Mouse (Mus musculus): ENCODE data around the gene Spint2.
"Not testable (repeated sequence)": the region's sequence is repeated elsewhere in the genome, so short reads cannot be mapped to it uniquely, and the experiment has no call there.

The Spint2 gene

DNA sequence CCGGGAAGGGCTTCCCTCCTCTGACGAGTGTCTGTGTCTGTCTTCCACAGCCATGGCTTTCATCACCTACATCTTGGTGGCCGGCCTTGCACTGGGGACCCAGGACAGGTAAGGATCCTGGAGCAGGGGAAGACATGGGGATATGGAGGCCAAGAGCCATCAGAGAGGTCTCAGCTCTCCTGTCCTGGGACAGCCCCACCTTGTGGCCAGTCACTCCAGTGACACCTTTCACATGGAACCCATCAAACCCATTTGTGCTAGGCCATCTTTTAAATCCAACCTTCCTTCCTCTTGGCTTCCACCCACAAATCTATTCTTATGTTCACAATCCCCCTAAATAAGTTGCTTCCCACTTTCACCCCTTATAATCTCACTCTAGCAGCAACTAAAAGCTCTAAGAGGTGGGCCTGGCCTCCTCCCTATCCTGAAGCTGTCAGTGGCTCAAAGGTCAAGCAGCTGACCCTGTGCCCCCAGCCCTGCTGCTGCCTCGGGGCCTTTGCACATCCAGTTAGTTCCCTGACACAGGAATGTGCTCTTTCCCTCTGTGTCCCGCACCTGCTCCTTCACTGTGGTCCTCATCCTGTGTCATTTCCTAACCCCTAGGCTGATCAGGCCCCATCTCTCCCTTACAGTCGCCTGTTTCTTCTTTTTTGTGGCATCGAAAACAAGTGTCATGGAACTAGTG, 36.8 kb downstream of the Spint2 start:
- DNase-seq (ENCODE audit: low read depth, low spot score) = no peak

DNA sequence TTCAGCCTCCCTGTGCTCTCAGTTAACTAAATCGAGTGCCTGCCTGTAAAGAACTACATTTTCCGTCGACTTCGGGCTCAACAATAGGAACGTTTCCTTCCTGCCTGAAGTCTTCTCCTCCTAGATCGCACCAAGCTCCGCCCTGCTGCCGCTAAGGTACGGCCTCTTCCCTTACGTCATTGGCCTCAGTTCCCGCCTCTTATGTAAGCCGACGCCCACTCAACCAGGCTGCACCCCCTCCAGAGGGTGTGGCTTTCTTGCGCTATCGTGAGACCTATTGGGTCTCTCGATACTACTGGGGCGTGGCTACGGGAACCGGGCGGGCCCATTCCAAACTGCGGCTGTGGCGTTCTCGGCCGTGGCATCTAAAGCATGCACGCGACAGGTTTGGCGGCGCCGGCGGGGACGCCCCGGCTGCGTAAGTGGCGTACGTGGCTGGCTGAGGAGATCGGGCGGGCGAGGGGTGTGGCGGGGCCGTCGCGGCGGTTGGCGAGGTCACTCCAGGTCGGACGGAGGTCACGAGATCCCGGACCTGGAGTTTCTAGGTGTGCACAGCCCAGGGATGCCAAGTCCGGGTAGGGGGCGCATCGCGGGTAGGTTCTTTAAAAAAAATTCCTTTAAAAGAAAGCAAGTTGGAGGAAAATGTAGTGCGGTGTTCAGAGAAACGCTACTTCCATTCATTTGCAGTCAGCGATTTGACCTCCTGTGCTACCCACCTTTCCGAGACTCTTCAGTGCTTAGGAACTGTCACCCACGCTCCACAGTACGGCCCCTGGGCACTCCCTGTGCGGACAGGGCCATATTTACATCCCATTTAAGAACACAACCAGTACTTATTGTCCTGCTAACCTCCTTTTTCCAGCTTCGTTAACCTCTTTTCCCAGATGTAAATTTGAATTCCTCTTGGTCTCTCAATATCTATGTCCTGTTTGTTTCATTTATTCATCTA, 43.4 kb downstream of the Spint2 start, which contains the start of gene Yif1b:
TSS of gene Yif1b (plus strand) at position 311 of the 949 bp plus-strand sequence.
- peak; percentile 97 for DNase-seq (ENCODE audit: low read depth, low spot score)

DNA sequence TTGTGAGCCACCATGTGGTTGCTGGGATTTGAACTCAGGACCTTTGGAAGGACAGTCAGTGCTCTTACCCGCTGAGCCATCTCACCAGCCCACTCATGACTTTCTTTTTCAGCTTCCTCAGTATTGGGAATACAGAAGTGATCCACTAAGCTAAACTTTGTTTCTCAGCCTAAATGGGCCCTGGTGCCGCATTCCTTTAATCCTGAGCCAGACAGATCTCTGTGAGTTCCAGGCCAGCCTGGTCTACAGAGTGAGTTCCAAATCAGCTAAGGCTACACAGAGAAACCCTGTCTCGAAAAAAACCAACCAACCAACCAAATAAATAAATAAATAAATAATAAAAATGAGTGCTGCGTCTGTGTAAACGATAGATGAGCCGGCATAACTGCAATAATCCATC, 44.1 kb downstream of the Spint2 start:
- not testable (repeated sequence) for DNase-seq (ENCODE audit: low read depth, low spot score)

DNA sequence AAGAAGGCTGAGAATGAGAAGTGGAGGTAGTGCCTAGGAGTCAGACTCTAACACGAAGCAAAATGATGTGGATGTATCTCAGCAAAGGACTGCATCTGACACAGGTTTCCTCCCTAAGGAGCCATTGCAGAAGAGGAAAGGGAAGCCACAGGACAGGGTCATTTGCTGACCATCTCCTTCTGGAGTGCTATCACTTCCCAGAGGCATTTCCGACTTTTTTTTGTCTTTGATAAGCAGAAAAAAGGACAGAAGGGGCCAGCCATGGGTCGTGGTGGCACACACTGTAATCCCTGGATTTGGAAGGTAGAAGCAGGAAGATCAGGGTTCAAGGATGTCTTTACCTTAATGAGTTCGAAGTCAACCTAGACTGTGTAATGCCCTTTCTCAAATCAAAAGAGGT, 45.1 kb downstream of the Spint2 start:
- DNase-seq (ENCODE audit: low read depth, low spot score) = no peak

DNA sequence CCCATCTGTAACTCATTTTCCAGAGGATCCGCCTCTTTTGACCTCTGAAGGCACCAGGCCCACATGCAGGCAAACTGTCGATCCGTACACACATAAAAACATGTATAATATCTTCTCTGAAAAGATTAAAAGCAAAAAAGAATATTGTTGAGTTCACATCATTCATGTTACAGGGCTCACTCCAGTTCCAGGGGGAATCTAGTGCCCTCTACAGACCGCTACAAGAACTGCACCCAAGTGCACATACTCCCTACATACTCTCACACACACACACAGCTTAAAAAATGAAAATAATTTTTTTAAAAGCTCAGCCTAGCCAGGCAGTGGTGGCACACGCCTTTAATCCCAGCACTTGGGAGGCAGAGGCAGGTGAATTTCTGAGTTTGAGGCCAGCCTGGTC, 47.1 kb downstream of the Spint2 start:
- DNase-seq (ENCODE audit: low read depth, low spot score) = no peak

DNA sequence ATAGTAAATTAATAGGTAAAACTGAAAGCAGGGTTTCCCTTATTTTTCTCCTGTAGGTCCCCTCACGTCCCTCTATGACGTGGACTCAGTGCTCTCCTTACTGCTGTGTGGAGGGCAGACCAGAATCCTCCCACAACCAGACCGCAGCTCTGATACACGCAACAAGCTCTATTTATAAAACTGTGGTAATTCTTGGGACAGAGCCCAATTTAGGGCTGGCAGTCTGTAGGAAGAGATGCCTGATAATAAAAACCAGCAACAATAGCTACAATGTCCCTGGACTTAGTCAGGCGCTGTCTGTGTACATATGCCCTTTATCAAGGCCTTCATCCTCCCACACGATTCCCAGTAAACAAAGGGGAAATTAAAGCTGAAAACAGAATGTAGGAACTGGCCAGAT, 48.0 kb downstream of the Spint2 start:
- no peak for DNase-seq (ENCODE audit: low read depth, low spot score)

DNA sequence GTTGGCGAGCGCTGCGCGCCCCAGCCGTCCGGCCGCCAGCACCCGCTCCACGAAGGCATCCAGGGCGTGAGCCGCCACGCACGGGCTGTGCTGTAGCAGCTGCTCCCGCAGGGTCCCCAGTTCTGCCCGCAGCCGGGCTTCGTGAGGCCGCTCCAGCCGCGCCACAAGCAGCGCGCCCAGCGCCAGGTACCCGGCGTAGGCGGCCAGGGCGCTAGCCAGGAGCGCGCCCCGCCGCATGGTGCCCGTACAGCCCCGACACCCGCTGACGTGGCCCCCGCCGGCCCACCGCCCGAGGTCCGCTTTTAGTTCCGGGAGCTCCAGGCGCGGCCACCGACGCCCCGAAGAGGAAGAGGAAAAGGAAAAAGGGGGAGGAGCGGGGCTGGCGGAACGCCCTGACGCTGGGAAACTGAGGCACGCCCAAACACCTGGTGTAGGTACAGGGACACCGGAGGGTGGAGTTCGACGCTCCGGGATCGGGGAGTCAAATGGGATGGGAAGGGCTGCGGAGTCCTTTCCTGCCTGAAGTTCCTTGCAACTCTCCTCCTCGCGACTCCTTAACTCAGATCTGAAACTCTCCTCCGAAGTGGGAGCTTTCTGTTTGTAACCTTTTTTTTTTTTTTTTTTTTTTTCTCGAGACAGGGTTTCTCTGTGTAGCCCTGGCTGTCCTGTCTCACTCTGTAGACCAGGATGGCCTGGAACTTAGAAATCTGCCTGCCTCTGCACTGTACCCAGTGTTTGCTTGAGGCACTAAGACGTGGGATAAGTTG, 49.3 kb downstream of the Spint2 start, which contains the start of gene Kcnk6:
TSS of gene Kcnk6 (minus strand) at position 269 of the 767 bp plus-strand sequence.
- DNase-seq (ENCODE audit: low read depth, low spot score) = no peak

DNA sequence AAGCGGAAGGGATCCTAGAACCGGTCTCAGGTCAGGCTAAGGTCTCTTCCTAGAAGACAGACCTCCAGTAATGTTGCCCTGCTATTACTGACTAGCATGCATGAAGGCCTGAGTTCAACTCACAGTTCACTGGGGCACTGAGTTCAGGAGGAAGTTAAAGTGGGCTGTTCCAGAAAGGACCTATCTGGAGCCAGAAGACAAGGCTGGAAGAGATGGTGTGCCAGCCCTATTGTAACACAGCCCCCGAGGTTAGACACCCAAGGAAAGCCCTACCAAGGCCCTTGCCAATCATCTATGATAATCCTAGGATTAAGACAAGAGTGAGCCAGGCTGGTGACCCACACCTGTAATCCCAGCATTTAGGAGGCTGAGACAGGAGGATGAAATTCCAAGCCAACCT, 50.2 kb downstream of the Spint2 start:
- no peak for DNase-seq (ENCODE audit: low read depth, low spot score)

DNA sequence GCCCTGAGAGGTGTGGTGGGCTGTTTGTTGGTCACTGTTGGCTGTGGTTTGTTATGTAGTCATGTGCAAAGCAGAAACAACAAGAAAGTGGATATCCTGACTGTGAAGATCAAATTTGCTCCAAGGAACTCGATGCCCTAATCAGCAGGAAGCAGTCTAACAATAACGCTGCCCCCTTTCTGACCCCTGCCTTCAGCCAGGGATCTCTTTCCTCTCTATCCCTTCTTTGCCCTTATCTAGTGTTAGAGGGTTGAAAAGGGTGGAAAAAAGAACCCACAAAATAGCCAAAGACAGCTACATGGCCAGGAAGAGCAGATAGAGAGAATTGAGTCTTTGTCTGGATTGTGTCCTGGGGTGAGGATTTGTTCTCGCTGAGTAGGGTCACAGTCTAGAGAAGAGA, 51.2 kb downstream of the Spint2 start:
- no peak for DNase-seq (ENCODE audit: low read depth, low spot score)

DNA sequence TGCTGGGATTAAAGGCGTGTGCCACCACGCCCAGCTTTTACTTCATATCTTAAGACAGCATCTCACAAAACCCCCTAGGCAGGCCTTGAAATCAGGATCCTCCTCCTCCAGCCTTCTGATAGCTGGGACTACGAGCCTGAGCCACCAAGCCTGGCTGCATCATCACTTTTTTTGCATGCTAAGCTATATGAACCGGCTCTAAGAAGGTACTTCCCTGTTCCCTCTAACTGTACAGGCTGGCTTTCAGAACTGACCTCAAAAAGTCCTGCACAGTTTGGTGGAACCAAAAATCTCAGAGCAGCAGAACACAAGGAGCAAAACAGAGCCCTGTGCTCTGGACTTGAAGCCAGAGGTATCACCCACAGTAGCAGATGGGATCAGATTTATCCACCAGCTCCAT, 53.5 kb downstream of the Spint2 start:
- no peak for DNase-seq (ENCODE audit: low read depth, low spot score)

DNA sequence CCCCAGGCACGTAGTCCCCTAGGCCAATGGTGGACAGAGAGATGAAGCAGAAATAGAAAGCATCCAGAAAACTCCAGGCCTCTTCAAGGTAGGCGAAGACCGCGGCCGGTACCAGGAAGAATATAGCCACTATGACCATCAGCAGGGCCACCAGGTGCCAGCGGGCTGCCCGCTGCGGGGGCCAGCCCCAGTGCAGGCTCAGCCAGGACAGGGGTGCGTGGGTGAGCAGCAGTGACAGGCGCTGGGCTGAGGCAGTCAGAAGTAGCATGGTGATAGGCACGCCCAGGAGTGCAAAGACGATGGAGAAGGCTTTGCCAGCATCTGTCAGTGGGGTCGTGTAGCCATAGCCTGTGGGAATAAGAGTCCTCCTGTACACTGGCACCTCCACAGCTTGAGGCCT, 56.2 kb downstream of the Spint2 start:
- DNase-seq (ENCODE audit: low read depth, low spot score) = no peak

DNA sequence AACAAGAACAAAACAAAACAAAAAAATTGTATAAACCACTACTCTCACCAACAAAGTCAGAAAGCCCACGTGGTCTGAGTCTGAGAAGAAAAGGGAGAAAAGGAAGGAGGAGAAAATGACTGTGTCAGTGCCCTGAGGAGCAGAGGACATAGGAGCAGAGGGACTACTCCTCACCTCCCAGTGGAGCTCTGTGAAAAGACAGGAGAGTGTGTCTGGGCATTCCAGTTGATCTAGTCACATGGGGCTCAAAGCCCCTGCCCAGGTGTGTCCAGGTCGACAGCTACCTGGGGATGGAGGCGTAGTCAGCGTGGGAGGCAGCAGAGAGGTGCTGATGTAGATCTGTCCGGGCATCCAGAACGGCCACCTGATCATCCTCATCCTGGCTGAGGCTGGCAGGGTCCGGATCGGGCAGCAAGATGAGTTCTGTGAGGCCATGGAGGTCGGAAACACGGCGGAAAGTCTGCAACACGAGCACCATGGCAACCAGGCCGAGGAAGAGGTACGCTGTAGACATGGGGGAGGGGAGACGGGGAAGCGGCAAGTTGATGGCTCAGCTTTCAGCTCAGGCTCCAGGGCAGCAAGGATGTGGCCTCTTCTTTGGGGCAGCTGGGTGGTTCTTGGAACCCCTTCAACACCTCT, 56.8 kb downstream of the Spint2 start:
- DNase-seq (ENCODE audit: low read depth, low spot score) = no peak

DNA sequence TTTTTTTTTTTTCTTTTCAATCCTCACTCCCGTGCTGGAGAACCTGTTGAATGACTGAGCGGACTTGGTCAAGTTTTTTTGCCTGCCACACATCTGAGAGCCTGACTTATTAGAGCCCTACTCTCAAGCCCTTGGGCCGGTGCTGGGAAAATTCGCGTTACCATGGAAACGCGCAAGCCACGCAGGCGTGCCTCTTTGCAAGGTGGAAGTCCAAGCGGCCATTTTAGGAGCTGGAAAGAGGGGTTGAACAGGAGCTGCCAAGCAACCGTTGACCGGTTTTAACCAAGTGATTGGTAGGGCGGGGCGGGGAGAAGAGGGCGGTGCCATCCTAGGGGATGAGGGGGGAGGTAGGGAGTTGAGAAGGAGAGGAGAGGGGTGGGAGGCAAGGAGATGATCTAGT, 66.9 kb downstream of the Spint2 start:
- DNase-seq (ENCODE audit: low read depth, low spot score) = no peak

DNA sequence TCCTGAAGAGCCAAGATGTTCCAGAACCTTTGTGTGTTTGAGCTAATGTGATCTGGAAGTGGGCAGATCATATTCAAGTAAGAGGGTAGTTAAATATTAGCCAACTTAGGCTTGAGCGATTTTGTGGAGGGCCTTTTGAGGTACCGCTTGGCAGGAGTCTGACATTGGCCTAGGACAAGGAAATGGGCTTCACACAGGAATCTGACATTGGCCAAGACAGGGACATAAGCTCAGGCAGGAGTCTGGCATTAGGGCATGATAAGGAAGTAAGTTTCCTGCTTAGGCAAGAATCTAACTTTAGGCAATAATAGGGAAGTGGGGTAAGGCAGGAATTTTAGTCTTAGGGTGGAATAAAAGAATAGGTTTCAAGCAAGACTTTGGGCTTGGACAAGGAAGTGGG, 67.5 kb downstream of the Spint2 start:
- no peak for DNase-seq (ENCODE audit: low read depth, low spot score)

DNA sequence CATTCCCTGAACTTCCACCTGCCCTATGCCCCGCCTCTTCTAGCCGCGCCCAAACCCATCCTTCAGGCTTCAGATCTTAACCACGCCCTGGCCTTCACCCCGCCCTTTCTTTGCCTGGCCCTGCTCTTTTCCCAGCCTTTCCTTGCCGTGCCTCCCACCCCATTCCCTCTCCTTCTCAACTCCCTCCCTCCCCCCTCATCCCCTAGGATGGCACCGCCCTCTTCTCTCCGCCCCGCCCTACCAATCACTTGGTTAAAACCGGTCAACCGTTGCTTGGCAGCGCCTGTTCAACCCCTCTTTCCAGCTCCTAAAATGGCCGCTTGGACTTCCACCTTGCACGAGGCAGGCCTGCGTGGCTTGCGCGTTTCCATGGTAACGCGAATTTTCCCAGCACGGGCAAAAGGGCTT, 68.0 kb downstream of the Spint2 start, which contains the start of gene Catsperg1:
TSS of gene Catsperg1 (minus strand) at position 361 of the 408 bp plus-strand sequence.
- DNase-seq (ENCODE audit: low read depth, low spot score) = peak; percentile 95

DNA sequence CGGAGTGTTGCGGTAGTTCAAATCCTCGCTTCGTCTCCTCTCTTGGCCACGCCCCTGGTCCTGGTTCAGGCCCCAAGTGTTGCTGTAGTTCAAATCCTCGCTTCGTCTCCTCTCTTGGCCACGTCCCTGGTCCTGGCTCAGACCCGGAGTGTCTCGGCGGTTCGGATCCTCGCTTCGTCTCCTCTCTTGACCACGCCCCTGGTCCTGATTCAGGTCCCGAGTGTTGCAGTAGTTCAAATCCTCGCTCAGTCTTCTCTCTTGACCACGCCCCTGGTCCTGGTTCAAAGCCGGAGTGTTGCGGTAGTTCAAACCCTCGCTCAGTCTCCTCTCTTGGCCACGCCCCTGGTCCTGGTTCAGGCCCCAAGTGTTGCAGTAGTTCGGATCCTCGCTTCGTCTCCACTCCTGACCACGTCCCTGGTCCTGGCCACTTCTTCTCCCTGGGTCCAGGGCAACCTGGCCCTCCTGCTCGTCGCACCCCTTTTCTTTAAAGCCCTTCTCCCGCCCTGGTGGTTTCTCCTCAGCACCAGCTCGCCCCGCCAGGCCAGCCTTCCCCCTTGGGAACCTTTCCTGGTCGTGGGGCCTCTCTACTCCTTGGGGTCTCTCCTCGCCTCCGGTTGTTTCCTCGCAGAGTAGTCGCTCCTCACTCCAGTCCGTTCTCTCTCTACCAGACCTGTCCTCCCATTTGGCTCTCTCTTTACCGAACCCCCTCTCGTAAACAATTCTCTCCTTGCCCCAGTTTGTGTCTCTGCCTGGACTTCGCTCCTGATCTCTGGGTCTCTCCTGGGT, 68.7 kb downstream of the Spint2 start:
- DNase-seq (ENCODE audit: low read depth, low spot score) = not testable (repeated sequence)

DNA sequence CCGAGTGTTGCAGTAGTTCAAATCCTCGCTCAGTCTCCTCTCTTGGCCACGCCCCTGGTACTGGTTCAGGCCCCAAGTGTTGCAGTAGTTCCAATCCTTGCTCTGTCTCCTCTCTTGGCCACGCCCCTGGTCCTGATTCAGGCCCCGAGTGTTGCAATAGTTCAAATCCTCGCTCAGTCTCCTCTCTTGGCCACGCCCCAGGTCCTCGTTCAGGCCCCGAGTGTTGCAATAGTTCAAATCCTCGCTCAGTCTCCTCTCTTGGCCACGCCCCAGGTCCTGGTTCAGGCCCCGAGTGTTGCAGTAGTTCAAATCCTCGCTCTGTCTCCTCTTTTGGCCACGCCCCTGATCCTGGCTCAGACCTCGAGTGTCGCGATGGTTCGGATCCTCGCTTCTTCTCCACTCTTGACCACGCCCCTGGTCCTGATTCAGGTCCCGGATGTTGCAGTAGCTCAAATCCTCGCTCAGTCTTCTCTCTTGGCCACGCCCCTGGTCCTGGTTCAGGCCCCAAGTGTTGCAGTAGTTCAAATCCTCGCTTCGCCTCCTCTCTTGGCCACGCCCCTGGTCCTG, 69.4 kb downstream of the Spint2 start:
- peak; percentile 95 for DNase-seq (ENCODE audit: low read depth, low spot score)

DNA sequence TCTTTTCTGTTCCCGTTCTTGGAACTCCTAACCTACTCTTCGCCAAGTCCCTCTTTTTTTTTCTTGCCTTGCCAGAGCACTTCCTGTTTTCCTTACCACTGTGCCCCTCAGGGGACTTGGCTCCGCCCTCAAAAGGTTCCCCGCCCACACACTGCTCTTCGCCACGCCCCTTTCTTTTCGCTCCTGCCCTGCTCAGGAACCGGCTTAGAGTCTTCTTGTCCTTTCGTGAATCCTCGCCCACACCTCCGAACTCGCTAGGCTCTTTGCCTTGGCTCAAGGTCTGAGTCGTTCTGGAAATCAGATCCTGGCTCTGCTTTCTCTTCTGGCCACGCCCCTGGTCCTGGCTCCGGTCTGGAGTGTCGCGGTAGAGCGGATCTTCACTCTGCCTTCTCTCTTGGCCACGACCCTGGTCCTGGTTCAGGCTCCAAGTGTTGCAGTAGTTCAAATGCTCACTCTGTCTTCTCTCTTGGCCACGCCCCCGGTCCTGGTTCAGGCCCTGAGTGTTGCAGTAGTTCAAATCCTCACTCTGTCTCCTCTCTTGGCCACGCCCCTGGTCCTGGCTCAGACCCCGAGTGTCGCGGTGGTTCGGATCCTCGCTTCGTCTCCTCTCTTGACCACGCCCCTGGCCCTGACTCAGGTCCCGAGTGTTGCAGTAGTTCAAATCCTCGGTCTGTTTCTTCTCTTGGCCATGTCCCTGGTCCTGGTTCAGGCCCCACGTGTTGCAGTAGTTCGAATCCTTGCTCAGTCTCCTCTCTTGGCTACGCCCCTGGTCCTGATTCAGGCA, 70.1 kb downstream of the Spint2 start:
- peak; percentile 74 for DNase-seq (ENCODE audit: low read depth, low spot score)

DNA sequence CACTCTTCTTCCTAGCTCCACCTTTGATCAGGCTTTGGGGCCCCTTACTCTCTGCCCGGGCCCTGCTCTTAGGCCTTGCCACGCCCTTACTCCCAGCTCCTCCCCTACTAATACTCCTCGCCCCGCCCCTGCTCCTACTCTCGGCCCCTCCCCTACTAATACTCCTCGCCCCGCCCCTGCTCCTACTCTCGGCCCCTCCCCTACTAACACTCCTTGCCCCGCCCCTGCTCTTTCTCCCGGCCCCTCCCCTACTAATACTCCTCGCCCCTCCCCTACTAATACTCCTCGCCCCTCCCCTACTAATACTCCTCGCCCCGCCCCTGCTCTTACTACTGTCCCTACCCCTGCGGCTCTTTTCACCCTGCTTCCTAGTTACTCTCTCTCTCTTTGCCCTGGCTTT, 70.7 kb downstream of the Spint2 start:
- not testable (repeated sequence) for DNase-seq (ENCODE audit: low read depth, low spot score)
